Mouse (Mus musculus): Measurements from ENCODE around the gene Olfr2. TPM values are rescaled to one million over a fixed set of nuclear protein-coding genes. Genes with fewer than 3 reads are reported as not detected.
"Not testable (repeated sequence)": the region's sequence is repeated elsewhere in the genome, so short reads cannot be mapped to it uniquely, and the experiment has no call there.

The Olfr2 gene
- polyA plus RNA-seq, 1 experiment from 2014 or later = not detected

DNA sequence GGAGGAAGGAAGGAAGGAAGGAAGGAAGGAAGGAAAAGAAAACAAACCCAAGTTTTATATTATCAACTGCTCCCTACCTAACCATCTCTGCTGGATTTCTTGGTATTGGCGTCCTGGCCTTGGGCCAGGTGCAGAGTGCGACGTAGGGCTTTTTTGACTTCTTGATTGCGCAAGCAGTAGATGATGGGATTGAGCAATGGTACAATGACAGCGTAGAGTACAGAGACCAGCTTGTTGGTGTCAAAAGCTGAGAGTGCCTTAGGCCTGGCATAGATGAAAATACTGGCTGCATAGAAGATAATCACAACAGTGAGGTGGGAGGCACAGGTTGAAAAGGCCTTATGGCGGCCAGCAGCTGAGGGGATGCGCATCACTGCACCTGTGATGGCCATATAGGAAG lies 5.1 kb downstream of the Olfr2 start:
- H3K27ac ChIP-seq (replicated peaks in 1 of 2; ENCODE audit: control insufficient read depth in 1 of 2, insufficient read depth in 1 of 2, low read depth in 2 of 2, low read length in 2 of 2) = no peak overlapping the region
- H3K4me3 ChIP-seq (ENCODE audit: control insufficient read depth in 1 of 2, insufficient read depth in 1 of 2, low read depth in 1 of 2, low read length in 2 of 2) = no peak overlapping the region
- WGBS = 83% methylated on average over 7 of the region's 7 CpGs
- ATAC-seq (ENCODE audit: insufficient number of reproducible peaks, insufficient read depth, low FRiP score, low read depth) = no peak
- no peak overlapping the region for H3K9ac ChIP-seq (ENCODE audit: low read length)
- no peaks in the 10 kb centered on the region for H3K4me1 ChIP-seq (ENCODE audit: control insufficient read depth in 2 of 2, insufficient read depth in 2 of 2, low read length in 2 of 2)
- H3K9me3 ChIP-seq (ENCODE audit: control insufficient read depth, low read length) = no peaks in the 10 kb centered on the region
- H3K27me3 ChIP-seq (ENCODE audit: control insufficient read depth, insufficient read depth, low read length) = no peaks in the 10 kb centered on the region
- no peaks in the 10 kb centered on the region for H3K36me3 ChIP-seq (ENCODE audit: control insufficient read depth, insufficient read depth, low read length)
- no peak overlapping the region for H3K4me2 ChIP-seq (ENCODE audit: low read length)

DNA sequence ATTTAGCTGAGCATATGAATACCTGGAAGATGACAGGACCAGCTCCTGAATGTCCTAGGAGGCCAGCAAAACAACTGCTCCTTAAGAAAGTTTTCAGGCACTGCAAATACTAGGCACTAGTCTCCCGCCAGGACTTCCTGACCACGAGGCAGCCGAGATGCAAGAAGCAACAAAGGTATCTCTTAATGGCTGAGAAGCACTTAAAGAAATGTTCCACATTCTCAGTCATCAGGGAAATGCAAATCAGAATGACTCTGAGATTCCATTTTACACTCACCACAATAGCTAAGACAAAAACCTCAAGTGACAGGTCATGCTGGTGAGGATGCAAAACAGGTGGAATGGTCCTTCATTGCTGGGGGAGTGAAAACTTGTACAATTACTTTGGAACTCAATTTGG lies 20.6 kb downstream of the Olfr2 start:
- Histone ChIP-seq H3K36me3 (ENCODE audit: control insufficient read depth, insufficient read depth, low read length) (no peaks in the 10 kb centered on the region), H3K4me3 (ENCODE audit: control insufficient read depth in 1 of 2, insufficient read depth in 1 of 2, low read depth in 1 of 2, low read length in 2 of 2) (no peak overlapping the region), H3K27ac (replicated peaks in 1 of 2; ENCODE audit: control insufficient read depth in 1 of 2, insufficient read depth in 1 of 2, low read depth in 2 of 2, low read length in 2 of 2) (no peak overlapping the region), H3K4me2 (ENCODE audit: low read length) (no peak overlapping the region), H3K9ac (ENCODE audit: low read length) (no peak overlapping the region), H3K9me3 (ENCODE audit: control insufficient read depth, low read length) (no peaks in the 10 kb centered on the region), H3K27me3 (ENCODE audit: control insufficient read depth, insufficient read depth, low read length) (no peaks in the 10 kb centered on the region), H3K4me1 (ENCODE audit: control insufficient read depth in 2 of 2, insufficient read depth in 2 of 2, low read length in 2 of 2) (no peaks in the 10 kb centered on the region)
- 76% methylated on average over 3 of the region's 3 CpGs for WGBS
- no peak for ATAC-seq (ENCODE audit: insufficient number of reproducible peaks, insufficient read depth, low FRiP score, low read depth)

DNA sequence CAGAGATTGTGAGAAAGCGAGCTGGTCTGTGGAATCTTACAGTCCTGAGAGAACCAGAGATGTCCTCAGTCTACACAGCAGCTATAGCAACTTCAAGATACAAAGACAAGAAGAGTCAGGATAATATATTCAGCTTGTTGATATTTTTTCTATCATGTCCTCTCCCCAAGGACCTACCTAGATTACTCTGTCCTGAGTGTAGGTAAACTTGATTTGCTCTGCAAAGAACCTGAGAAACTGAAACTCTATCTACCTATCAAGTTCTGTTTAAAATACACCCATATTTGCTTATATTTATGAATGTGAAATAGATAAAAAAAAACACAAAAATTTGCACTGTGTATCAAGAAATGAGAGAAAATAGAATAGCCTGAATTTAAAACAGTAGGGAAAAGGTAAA lies 30.5 kb downstream of the Olfr2 start, which contains the start of gene Olfr711:
Gene Olfr711 (minus strand): TSS at position 101 of the 400 bp plus-strand sequence.
- H3K36me3 ChIP-seq (ENCODE audit: control insufficient read depth, insufficient read depth, low read length) = no peaks in the 10 kb centered on the region
- 59% methylated on average over 1 of the region's 1 CpGs for WGBS
- no peak within 1 kb of the TSS for H3K4me3 ChIP-seq (ENCODE audit: control insufficient read depth in 1 of 2, insufficient read depth in 1 of 2, low read depth in 1 of 2, low read length in 2 of 2)
- H3K4me2 ChIP-seq (ENCODE audit: low read length) = no peak within 1 kb of the TSS
- ATAC-seq (ENCODE audit: insufficient number of reproducible peaks, insufficient read depth, low FRiP score, low read depth) = no peak
- H3K9me3 ChIP-seq (ENCODE audit: control insufficient read depth, low read length) = no peaks in the 10 kb centered on the region
- no peaks in the 10 kb centered on the region for H3K4me1 ChIP-seq (ENCODE audit: control insufficient read depth in 2 of 2, insufficient read depth in 2 of 2, low read length in 2 of 2)
- H3K9ac ChIP-seq (ENCODE audit: low read length) = no peak within 1 kb of the TSS
- no peaks in the 10 kb centered on the region for H3K27me3 ChIP-seq (ENCODE audit: control insufficient read depth, insufficient read depth, low read length)
- no peak within 1 kb of the TSS for H3K27ac ChIP-seq (replicated peaks in 1 of 2; ENCODE audit: control insufficient read depth in 1 of 2, insufficient read depth in 1 of 2, low read depth in 2 of 2, low read length in 2 of 2)

DNA sequence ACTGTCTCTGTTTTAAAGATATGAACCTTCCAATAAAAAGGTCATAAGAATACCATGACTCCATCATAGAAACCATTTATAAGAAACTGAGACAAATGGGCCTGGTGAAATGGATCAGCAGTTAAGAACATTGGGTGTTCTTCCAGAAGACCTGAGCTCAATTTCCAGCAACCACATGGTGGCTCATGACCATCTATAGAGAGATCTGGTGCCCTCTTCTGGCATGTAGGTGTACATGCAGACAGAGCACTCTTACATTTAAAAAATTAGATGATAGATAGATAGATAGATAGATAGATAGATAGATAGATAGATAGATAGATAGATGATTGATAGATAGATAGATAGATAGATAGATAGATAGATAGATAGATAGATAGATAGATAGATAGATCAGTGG lies 38.4 kb downstream of the Olfr2 start:
- H3K4me1 ChIP-seq (ENCODE audit: control insufficient read depth in 2 of 2, insufficient read depth in 2 of 2, low read length in 2 of 2); H3K9ac ChIP-seq (ENCODE audit: low read length); ATAC-seq (ENCODE audit: insufficient number of reproducible peaks, insufficient read depth, low FRiP score, low read depth); H3K9me3 ChIP-seq (ENCODE audit: control insufficient read depth, low read length); H3K4me3 ChIP-seq (ENCODE audit: control insufficient read depth in 1 of 2, insufficient read depth in 1 of 2, low read depth in 1 of 2, low read length in 2 of 2); H3K36me3 ChIP-seq (ENCODE audit: control insufficient read depth, insufficient read depth, low read length); H3K4me2 ChIP-seq (ENCODE audit: low read length); H3K27ac ChIP-seq (replicated peaks in 1 of 2; ENCODE audit: control insufficient read depth in 1 of 2, insufficient read depth in 1 of 2, low read depth in 2 of 2, low read length in 2 of 2); H3K27me3 ChIP-seq (ENCODE audit: control insufficient read depth, insufficient read depth, low read length): not testable (repeated sequence)

DNA sequence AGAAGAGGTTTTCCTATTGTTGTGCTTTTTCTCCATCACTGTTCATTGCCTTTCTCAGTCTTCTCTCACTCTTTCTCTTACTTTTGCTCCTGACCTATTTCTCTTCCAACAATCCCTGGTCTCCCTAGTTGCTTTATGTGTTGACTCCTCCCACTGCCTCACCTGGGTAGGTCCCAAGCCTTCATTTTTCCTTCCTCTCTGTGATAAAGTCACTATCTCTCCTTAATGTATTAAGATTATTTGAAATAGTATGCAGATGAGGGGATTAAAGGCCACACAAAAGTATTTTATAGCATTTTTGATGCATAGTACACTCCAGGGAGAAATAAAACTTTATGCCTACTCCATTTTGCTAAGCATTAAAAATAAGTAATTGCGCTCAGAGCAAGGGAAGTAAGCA lies 42.0 kb downstream of the Olfr2 start, which contains the start of gene Olfr6:
Gene Olfr6 (minus strand): TSS at position 101 of the 400 bp plus-strand sequence.
- H3K27ac ChIP-seq (replicated peaks in 1 of 2; ENCODE audit: control insufficient read depth in 1 of 2, insufficient read depth in 1 of 2, low read depth in 2 of 2, low read length in 2 of 2) = no peak within 1 kb of the TSS
- no peaks in the 10 kb centered on the region for H3K9me3 ChIP-seq (ENCODE audit: control insufficient read depth, low read length)
- H3K4me1 ChIP-seq (ENCODE audit: control insufficient read depth in 2 of 2, insufficient read depth in 2 of 2, low read length in 2 of 2) = no peaks in the 10 kb centered on the region
- no peak within 1 kb of the TSS for H3K4me2 ChIP-seq (ENCODE audit: low read length)
- no peaks in the 10 kb centered on the region for H3K36me3 ChIP-seq (ENCODE audit: control insufficient read depth, insufficient read depth, low read length)
- no peak within 1 kb of the TSS for H3K4me3 ChIP-seq (ENCODE audit: control insufficient read depth in 1 of 2, insufficient read depth in 1 of 2, low read depth in 1 of 2, low read length in 2 of 2)
- ATAC-seq (ENCODE audit: insufficient number of reproducible peaks, insufficient read depth, low FRiP score, low read depth) = no peak
- no peaks in the 10 kb centered on the region for H3K27me3 ChIP-seq (ENCODE audit: control insufficient read depth, insufficient read depth, low read length)
- WGBS = 73% methylated on average over 1 of the region's 1 CpGs
- no peak within 1 kb of the TSS for H3K9ac ChIP-seq (ENCODE audit: low read length)

DNA sequence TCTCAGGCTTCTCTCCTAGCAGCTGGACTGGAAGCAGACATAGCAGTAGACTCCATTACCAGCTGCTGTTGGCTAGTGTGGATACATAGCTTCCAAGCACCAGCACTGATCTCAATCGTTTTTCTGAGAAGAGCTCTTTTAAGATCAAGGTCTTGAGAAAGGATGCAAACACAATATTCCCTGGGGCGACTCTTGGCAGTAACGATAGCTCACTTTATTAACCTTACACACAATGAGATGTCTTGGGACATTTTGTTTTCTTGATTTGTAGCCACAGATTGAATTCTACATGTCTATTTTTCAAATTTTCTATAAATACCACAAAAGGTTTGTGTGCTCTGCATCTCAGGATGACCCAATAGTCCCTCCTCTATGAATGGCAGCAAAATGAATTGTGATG lies 57.7 kb downstream of the Olfr2 start, which contains the start of gene Olfr710:
Gene Olfr710 (minus strand): TSS at position 101 of the 400 bp plus-strand sequence.
- H3K9me3 ChIP-seq (ENCODE audit: control insufficient read depth, low read length) = no peaks in the 10 kb centered on the region
- H3K9ac ChIP-seq (ENCODE audit: low read length) = no peak within 1 kb of the TSS
- no peak within 1 kb of the TSS for H3K27ac ChIP-seq (replicated peaks in 1 of 2; ENCODE audit: control insufficient read depth in 1 of 2, insufficient read depth in 1 of 2, low read depth in 2 of 2, low read length in 2 of 2)
- ATAC-seq (ENCODE audit: insufficient number of reproducible peaks, insufficient read depth, low FRiP score, low read depth) = no peak
- no peak within 1 kb of the TSS for H3K4me2 ChIP-seq (ENCODE audit: low read length)
- no peak within 1 kb of the TSS for H3K4me3 ChIP-seq (ENCODE audit: control insufficient read depth in 1 of 2, insufficient read depth in 1 of 2, low read depth in 1 of 2, low read length in 2 of 2)
- no peaks in the 10 kb centered on the region for H3K36me3 ChIP-seq (ENCODE audit: control insufficient read depth, insufficient read depth, low read length)
- no peaks in the 10 kb centered on the region for H3K27me3 ChIP-seq (ENCODE audit: control insufficient read depth, insufficient read depth, low read length)
- 76% methylated on average over 3 of the region's 3 CpGs for WGBS
- H3K4me1 ChIP-seq (ENCODE audit: control insufficient read depth in 2 of 2, insufficient read depth in 2 of 2, low read length in 2 of 2) = no peaks in the 10 kb centered on the region

Other genes with a start within 250 kb of the Olfr2 start
- not detected in 2 replicates for gene Olfr699, start 212.9 kb downstream of the Olfr2 start, polyA plus RNA-seq (2014; fragmentation: Nextera tagmentation; extraction: Ambion mirVana)
- not detected in 2 replicates for gene Olfr700, start 197.2 kb downstream of the Olfr2 start, polyA plus RNA-seq (2014; fragmentation: Nextera tagmentation; extraction: Ambion mirVana)
- not detected in 2 replicates for gene Olfr701, start 191.9 kb downstream of the Olfr2 start, polyA plus RNA-seq (2014; fragmentation: Nextera tagmentation; extraction: Ambion mirVana)
- not detected in 2 replicates for gene Olfr702, start 172.2 kb downstream of the Olfr2 start, polyA plus RNA-seq (2014; fragmentation: Nextera tagmentation; extraction: Ambion mirVana)
- gene Olfr703, start 162.7 kb downstream of the Olfr2 start, polyA plus RNA-seq (2014; fragmentation: Nextera tagmentation; extraction: Ambion mirVana) = not detected in 2 replicates
- not detected in 2 replicates for gene Olfr704, start 142.9 kb downstream of the Olfr2 start, polyA plus RNA-seq (2014; fragmentation: Nextera tagmentation; extraction: Ambion mirVana)
- gene Olfr705, start 129.2 kb downstream of the Olfr2 start, polyA plus RNA-seq (2014; fragmentation: Nextera tagmentation; extraction: Ambion mirVana) = not detected in 2 replicates
- not detected in 2 replicates for gene Olfr706, start 117.9 kb downstream of the Olfr2 start, polyA plus RNA-seq (2014; fragmentation: Nextera tagmentation; extraction: Ambion mirVana)
- gene Olfr707, start 104.8 kb downstream of the Olfr2 start, polyA plus RNA-seq (2014; fragmentation: Nextera tagmentation; extraction: Ambion mirVana) = not detected in 2 replicates
- not detected in 2 replicates for gene Olfr1532-ps1, start 98.1 kb downstream of the Olfr2 start, polyA plus RNA-seq (2014; fragmentation: Nextera tagmentation; extraction: Ambion mirVana)
- not detected in 2 replicates for gene Olfr709-ps1, start 73.9 kb downstream of the Olfr2 start, polyA plus RNA-seq (2014; fragmentation: Nextera tagmentation; extraction: Ambion mirVana)
- not detected in 2 replicates for gene Olfr710, start 57.8 kb downstream of the Olfr2 start, polyA plus RNA-seq (2014; fragmentation: Nextera tagmentation; extraction: Ambion mirVana)
- not detected in 2 replicates for gene Olfr6, start 42.1 kb downstream of the Olfr2 start, polyA plus RNA-seq (2014; fragmentation: Nextera tagmentation; extraction: Ambion mirVana)
- gene Olfr711, start 30.6 kb downstream of the Olfr2 start, polyA plus RNA-seq (2014; fragmentation: Nextera tagmentation; extraction: Ambion mirVana) = not detected in 2 replicates
- gene Olfr713, start 25.1 kb upstream of the Olfr2 start, polyA plus RNA-seq (2014; fragmentation: Nextera tagmentation; extraction: Ambion mirVana) = not detected in 2 replicates
- gene Olfr714, start 64.9 kb upstream of the Olfr2 start, polyA plus RNA-seq (2014; fragmentation: Nextera tagmentation; extraction: Ambion mirVana) = not detected in 2 replicates
- gene Olfr17, start 87.1 kb upstream of the Olfr2 start, polyA plus RNA-seq (2014; fragmentation: Nextera tagmentation; extraction: Ambion mirVana) = not detected in 2 replicates
- gene Olfr715b, start 104.3 kb upstream of the Olfr2 start, polyA plus RNA-seq (2014; fragmentation: Nextera tagmentation; extraction: Ambion mirVana) = not detected in 2 replicates
- not detected in 2 replicates for gene Olfr715, start 125.0 kb upstream of the Olfr2 start, polyA plus RNA-seq (2014; fragmentation: Nextera tagmentation; extraction: Ambion mirVana)
- gene Olfr716, start 132.3 kb upstream of the Olfr2 start, polyA plus RNA-seq (2014; fragmentation: Nextera tagmentation; extraction: Ambion mirVana) = not detected in 2 replicates
- not detected in 2 replicates for gene Nlrp14, start 160.9 kb upstream of the Olfr2 start, polyA plus RNA-seq (2014; fragmentation: Nextera tagmentation; extraction: Ambion mirVana)
- not detected in 2 replicates for gene Rbmxl2, start 203.4 kb upstream of the Olfr2 start, polyA plus RNA-seq (2014; fragmentation: Nextera tagmentation; extraction: Ambion mirVana)

Data from heart, embryonic 14.5 days (tissue).